Mouse (Mus musculus) liver, postnatal 0 days (tissue): ENCODE data around the gene Gmnc. TPM values are rescaled to one million over a fixed set of nuclear protein-coding genes. Genes with fewer than 3 reads are reported as not detected.

Source experiments
- ATAC-seq: fragments of 200-750 bp; cut with Nextera tagmentation; 2 replicates; pipeline ENCODE4 v1.8.0; 2017; ENCODE audit warnings: mild to moderate bottlenecking, moderate library complexity
- DNase-seq: peaks from one replicate; pipeline ENCODE4 v3.0.0-alpha.2; 2016
- H3K27ac ChIP-seq: fragments of 300-500 bp; sonication (generic); 2 replicates; pipeline ENCODE4 v1.5.1; 2014; ENCODE audit warnings: antibody characterized with exemption, moderate library complexity, mild to moderate bottlenecking, low read depth
- H3K27me3 ChIP-seq: fragments of 300-500 bp; sonication (generic); 2 replicates; pipeline ENCODE4 v1.6.1; 2014; ENCODE audit warnings: low read length, control low read depth, mixed read lengths; ENCODE audit not compliant: insufficient read depth
- H3K36me3 ChIP-seq: fragments of 300-500 bp; sonication (generic); replicated peaks from 2 replicates; pipeline ENCODE4 v1.6.1; 2014; ENCODE audit warnings: mild to moderate bottlenecking, control low read depth, low read length, moderate library complexity, mixed read lengths; ENCODE audit not compliant: insufficient read depth
- H3K4me1 ChIP-seq: fragments of 300-500 bp; sonication (generic); 2 replicates; pipeline ENCODE4 v1.6.1; 2014; ENCODE audit warnings: antibody characterized with exemption, mild to moderate bottlenecking, control low read depth; ENCODE audit not compliant: insufficient read depth
- H3K4me2 ChIP-seq: fragments of 300-500 bp; sonication (generic); 2 replicates; pipeline ENCODE4 v1.6.1; 2014; ENCODE audit warnings: low read depth, mild to moderate bottlenecking, low read length, moderate library complexity, mixed read lengths
- H3K4me3 ChIP-seq: fragments of 300-500 bp; sonication (generic); 2 replicates; pipeline ENCODE4 v1.5.1; 2014; ENCODE audit warnings: low read depth, low read length
- H3K9ac ChIP-seq: fragments of 300-500 bp; sonication (generic); replicated peaks from 2 replicates; pipeline ENCODE4 v1.6.1; 2014; ENCODE audit warnings: mild to moderate bottlenecking, moderate library complexity
- H3K9me3 ChIP-seq: fragments of 300-500 bp; sonication (generic); 2 replicates; pipeline ENCODE4 v1.6.1; 2016; ENCODE audit warnings: mild to moderate bottlenecking, control low read depth, low read length, mixed read lengths
- CTCF ChIP-seq: sonication (generic); IDR thresholded peaks from 2 replicates; pipeline ENCODE4 v1.5.1; 2016; ENCODE audit warnings: antibody characterized with exemption, low read depth
- EP300 ChIP-seq: IDR thresholded peaks from 2 replicates; pipeline ENCODE4 v1.6.1; 2016; ENCODE audit warnings: antibody characterized with exemption, low read depth, mild to moderate bottlenecking
- WGBS: fragments of 180-500 bp; shearing (Covaris S2); extraction: QIAGEN DNeasy Blood & Tissue Kit; methylation state at CpG from one replicate; pipeline ENCODE4 v1.1.7; 2014; ENCODE audit not compliant: insufficient replicate concordance; 5-methylcytosine and 5-hydroxymethylcytosine counted together
- polyA plus RNA-seq: library from polyadenylated mRNA; unstranded; fragments of >200 nt; fragmentation: Nextera tagmentation; extraction: Ambion mirVana; gene quantifications from 2 replicates; pipeline ENCODE4 v1.2.1, GENCODE M21; 2015

Gene Gmnc
- polyA plus RNA-seq, 1 experiment from 2014 or later: not detected

GRCm38 (mm10) chr16:26966830-26967229, 24.6 kb downstream of the Gmnc start:
- WGBS: 72% methylated on average over 2 of the region's 2 CpGs
- ATAC-seq (no peak), DNase-seq (no peak)
- Histone ChIP-seq H3K4me2 (no peak overlapping the region), H3K9me3 (no peaks in the 10 kb centered on the region), H3K9ac (no peak overlapping the region), H3K27me3 (peaks cover 5% of the 10 kb centered on the region; the same call in 1 of the 2 replicates), H3K36me3 (no peaks in the 10 kb centered on the region), H3K27ac (no peak overlapping the region), H3K4me3 (no peak overlapping the region), H3K4me1 (no peaks in the 10 kb centered on the region)
- TF ChIP-seq EP300 (no peak), CTCF (no peak)

- Histone ChIP-seq H3K4me3 (no peak overlapping the region), H3K4me1 (no peaks in the 10 kb centered on the region), H3K4me2 (no peak overlapping the region), H3K36me3 (no peaks in the 10 kb centered on the region), H3K27ac (no peak overlapping the region), H3K9ac (no peak overlapping the region), H3K27me3 (no peaks in the 10 kb centered on the region), H3K9me3 (no peaks in the 10 kb centered on the region)
- no peak for ATAC-seq
- TF ChIP-seq CTCF (no peak), EP300 (no peak)
- DNase-seq: no peak
Measured at GRCm38 (mm10) chr16:26961971-26962370, 29.5 kb downstream of the Gmnc start.

- Histone ChIP-seq H3K4me1 (no peaks in the 10 kb centered on the region), H3K9me3 (no peaks in the 10 kb centered on the region), H3K4me2 (no peak overlapping the region), H3K27ac (no peak overlapping the region), H3K4me3 (no peak overlapping the region), H3K9ac (no peak overlapping the region), H3K27me3 (no peaks in the 10 kb centered on the region), H3K36me3 (no peaks in the 10 kb centered on the region)
- no peak for ATAC-seq
- no peak for TF ChIP-seq CTCF
- TF ChIP-seq EP300: no peak
- WGBS: 75% methylated on average over 3 of the region's 3 CpGs
- no peak for DNase-seq
Measured at GRCm38 (mm10) chr16:26951601-26952000, 39.9 kb downstream of the Gmnc start.

GRCm38 (mm10) chr16:26950209-26950608, 41.2 kb downstream of the Gmnc start:
- WGBS: 41% methylated on average over 4 of the region's 4 CpGs
- no peaks in the 10 kb centered on the region for H3K27me3 ChIP-seq
- H3K4me1 ChIP-seq: no peaks in the 10 kb centered on the region
- H3K9ac ChIP-seq: no peak overlapping the region
- no peaks in the 10 kb centered on the region for H3K9me3 ChIP-seq
- no peak overlapping the region for H3K4me2 ChIP-seq
- no peak overlapping the region for H3K4me3 ChIP-seq
- ATAC-seq (no peak), DNase-seq (no peak)
- H3K27ac ChIP-seq: no peak overlapping the region
- TF ChIP-seq EP300: no peak
- TF ChIP-seq CTCF: peak; percentile 28
- no peaks in the 10 kb centered on the region for H3K36me3 ChIP-seq

GRCm38 (mm10) chr16:26903968-26904367, 87.5 kb downstream of the Gmnc start:
- WGBS: 79% methylated on average over 1 of the region's 1 CpGs
- Histone ChIP-seq H3K27me3 (no peaks in the 10 kb centered on the region), H3K9me3 (no peaks in the 10 kb centered on the region), H3K9ac (no peak overlapping the region), H3K4me2 (no peak overlapping the region), H3K36me3 (no peaks in the 10 kb centered on the region), H3K4me3 (no peak overlapping the region), H3K27ac (no peak overlapping the region), H3K4me1 (no peaks in the 10 kb centered on the region)
- ATAC-seq (no peak), DNase-seq (no peak)
- TF ChIP-seq CTCF (no peak), EP300 (no peak)

GRCm38 (mm10) chr16:26901471-26901870, 90.0 kb downstream of the Gmnc start:
- Histone ChIP-seq H3K4me2 (no peak overlapping the region), H3K4me1 (no peaks in the 10 kb centered on the region), H3K9ac (no peak overlapping the region), H3K36me3 (no peaks in the 10 kb centered on the region), H3K27me3 (no peaks in the 10 kb centered on the region), H3K4me3 (no peak overlapping the region), H3K9me3 (no peaks in the 10 kb centered on the region), H3K27ac (no peak overlapping the region)
- DNase-seq (no peak), ATAC-seq (no peak)
- TF ChIP-seq EP300: no peak
- TF ChIP-seq CTCF: no peak
- 45% methylated on average over 4 of the region's 4 CpGs for WGBS

GRCm38 (mm10) chr16:26886337-26886736, 105.1 kb downstream of the Gmnc start:
- no peak overlapping the region for H3K4me2 ChIP-seq
- H3K4me1 ChIP-seq: no peaks in the 10 kb centered on the region
- H3K4me3 ChIP-seq: no peak overlapping the region
- DNase-seq (no peak), ATAC-seq (no peak)
- no peaks in the 10 kb centered on the region for H3K9me3 ChIP-seq
- H3K36me3 ChIP-seq: no peaks in the 10 kb centered on the region
- no peak for TF ChIP-seq CTCF
- no peak for TF ChIP-seq EP300
- WGBS: 33% methylated on average over 4 of the region's 4 CpGs
- no peaks in the 10 kb centered on the region for H3K27me3 ChIP-seq
- H3K27ac ChIP-seq: no peak overlapping the region
- no peak overlapping the region for H3K9ac ChIP-seq
